Mouse (Mus musculus) R1 (cell line): ENCODE measurements at regions not wholly inside any gene's neighbourhood (a gene's known extent, or its start where the extent isn't known, plus 50 kb on each side); places are given as distances from the start of the nearest gene placed in this dataset.

Experiments
- DNase-seq: peaks from one replicate; pipeline ENCODE4 v3.0.0-alpha.2; 2018; ENCODE audit warnings: low read depth, low spot score

GRCm38 (mm10) chrX:21828975-21829374 is 84.1 kb upstream of the Gm28269 start:
- peak; percentile 15 for DNase-seq

DNA sequence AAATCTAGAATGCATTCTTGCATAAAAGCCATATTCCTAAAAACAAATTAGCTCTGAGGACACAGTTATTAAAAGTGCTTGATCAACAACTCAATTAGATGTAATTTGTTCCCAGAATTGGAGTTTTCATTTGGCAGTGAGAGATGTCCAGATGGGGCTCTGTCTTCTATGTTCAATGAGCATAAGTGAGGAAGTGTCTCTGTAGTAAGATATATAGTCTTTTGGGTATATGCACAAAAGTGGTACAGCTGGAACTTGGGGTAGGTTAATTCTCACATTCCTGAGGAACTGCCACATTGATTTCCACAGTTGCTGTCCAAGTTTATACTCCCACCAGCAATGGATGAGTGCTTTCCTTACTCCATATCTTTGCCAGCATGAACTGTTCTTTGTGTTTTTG is 64.3 kb upstream of the Gm28269 start:
- no peak for DNase-seq

DNA sequence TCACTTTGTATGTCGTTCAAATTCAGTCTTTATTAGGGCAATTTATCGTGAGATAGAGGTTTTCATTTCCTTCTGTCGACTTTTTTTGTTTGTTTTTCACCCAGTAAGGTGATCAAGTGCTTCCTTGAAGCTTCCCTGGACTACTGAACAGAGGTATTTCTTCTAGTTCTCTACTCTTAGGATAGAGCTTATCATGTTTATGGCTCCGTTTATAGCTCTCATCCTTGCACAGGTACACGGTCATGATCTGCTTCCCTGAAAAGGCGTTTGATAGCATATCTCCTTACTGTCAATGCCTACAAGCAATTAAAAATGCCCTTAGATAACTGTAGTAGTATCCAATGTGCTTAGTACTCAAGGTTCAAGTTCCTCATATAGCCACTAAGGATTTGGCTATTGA is 56.9 kb upstream of the Gm28269 start:
- no peak for DNase-seq
